Mouse (Mus musculus): ENCODE data around the gene Rtl1. TPM values are rescaled to one million over a fixed set of nuclear protein-coding genes. Genes with fewer than 3 reads are reported as not detected.

Gene Rtl1
- polyA plus RNA-seq (2014; fragmentation: Illumina TruSeq; extraction: RNeasy Lipid Tissue Mini Kit (QIAGEN cat#74804); ENCODE audit: low read depth, low replicate concordance) = not detected

DNA sequence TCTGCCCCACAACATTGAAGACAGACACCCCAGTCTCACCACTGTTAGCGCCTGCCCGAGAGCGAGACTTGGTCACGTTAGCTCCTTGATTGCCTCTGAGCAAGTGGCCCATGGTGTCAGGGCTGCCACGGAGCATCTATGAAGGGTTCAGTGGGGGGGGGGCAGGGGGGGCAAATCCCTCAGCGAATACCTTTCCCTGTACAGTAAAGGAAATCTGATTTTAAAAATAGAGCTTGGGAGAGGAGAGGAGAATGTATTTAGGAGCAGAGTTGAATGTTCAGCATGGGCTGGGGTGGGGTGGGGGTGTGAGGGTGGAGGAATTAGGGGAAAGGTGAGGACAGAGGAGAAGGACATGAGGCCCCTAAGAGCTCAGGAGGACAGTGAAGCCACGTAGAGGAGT lies at the start of gene Rtl1:
Rtl1 (minus strand) TSS at position 101 of the 400 bp plus-strand sequence.

Other genes starting within 250 kb of the Rtl1 start
- not detected for gene Dlk1, start 147.5 kb downstream of the Rtl1 start, polyA plus RNA-seq (2014; fragmentation: Illumina TruSeq; extraction: RNeasy Lipid Tissue Mini Kit (QIAGEN cat#74804); ENCODE audit: low read depth, low replicate concordance)